Mouse (Mus musculus) spleen, postnatal 14 days (tissue): ENCODE results near the gene Isy1.
A peak's percentile ranks its signal among the peaks of the same experiment; 100 is the strongest.

Experiments
- DNase-seq, 2 experiments: peaks; one replicate each; pipeline ENCODE4 v3.0.0; 2021 to 2022; ENCODE audit warnings: low spot score in 2 of 2

Isy1 gene

GRCm38 (mm10) chr6:87850155-87850899 lies 11.7 kb upstream of the Isy1 start:
- DNase-seq = no peak

GRCm38 (mm10) chr6:87849780-87850154 lies 11.2 kb upstream of the Isy1 start:
- DNase-seq = no peak

- no peak for DNase-seq
Observed at GRCm38 (mm10) chr6:87846813-87847212, 8.2 kb upstream of the Isy1 start.

DNA sequence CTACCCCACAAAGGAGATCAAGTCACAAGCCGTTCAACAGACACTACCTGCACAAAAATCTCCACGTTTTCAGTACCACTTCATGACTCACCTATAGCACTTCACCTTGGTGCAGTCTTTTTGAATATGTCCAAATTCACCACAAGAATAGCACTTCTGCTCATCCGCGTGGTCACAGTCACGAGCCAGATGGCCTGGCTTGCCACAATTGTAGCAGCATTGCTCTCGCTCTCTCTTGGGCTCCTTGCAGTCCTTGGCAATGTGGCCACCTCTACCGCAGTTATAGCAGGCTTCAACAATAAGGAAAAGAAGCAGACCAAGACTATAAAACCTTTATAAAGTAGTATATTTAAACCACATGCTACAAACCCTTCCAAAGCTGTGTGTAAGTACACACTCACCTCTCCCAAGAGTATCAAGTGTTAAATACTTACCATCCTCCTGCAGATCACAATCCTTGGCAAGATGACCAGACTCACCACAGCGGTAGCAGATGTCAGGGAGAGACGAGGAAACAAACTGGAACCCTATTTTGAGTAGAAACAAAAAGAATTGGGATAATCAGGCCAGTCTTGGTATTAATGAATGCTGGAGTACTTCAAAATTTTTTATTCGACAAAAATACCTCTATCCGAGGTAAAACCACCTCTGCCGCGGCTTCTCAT lies 6.6 kb upstream of the Isy1 start:
- no peak for DNase-seq

DNA sequence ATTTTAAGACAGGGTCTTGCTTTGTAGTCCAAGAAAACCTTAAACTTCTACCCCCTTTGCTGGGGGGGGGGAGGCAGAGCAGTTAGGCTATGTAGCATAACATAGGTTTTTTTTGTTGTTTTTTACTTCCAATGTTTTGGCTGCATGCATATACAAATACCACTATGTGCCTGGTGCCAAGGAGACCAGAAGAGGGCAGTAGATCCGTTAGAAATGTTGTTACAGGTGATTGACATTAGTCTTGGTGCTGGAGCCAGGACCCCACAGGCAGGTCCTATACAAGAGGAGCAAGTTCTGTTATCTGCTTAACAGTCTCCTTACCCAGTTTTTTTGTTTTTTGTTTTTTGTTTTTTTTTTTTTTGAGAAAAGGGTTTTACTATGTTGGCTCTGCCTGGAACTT lies 3.7 kb upstream of the Isy1 start:
- DNase-seq = no peak

GRCm38 (mm10) chr6:87841635-87842034 lies 3.0 kb upstream of the Isy1 start:
- DNase-seq = no peak

DNA sequence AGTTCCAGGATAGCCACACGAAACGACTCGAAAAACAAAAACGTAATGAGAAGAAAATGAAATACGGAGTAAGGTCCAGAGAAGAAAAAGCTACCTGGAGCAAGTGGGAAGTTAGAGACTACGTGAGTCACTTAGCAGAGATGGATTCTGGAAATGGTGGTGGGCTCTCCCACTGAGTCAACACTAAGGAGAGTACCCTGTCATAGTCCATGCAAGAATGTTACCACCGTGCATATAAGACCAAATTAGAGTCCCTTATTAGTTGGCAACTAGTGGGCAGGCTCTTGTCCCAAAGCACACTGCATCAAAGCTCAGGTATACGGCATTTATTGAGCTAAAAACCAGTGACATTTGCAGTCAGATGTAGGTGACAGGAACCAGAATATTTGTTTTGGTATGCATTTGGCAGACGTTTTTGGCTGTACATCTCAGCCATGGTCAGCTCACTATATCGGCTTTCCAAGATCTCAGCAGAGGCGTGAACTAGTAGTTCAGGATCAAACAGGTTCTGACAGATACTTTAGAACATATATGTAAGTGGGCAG lies 1.3 kb upstream of the Isy1 start:
- DNase-seq = no peak

- no peak for DNase-seq
Observed at GRCm38 (mm10) chr6:87835695-87836094, 2.9 kb downstream of the Isy1 start, which contains the start of gene Gm45140. Gene Gm45140 (minus strand): TSS chr6:87835795.

DNA sequence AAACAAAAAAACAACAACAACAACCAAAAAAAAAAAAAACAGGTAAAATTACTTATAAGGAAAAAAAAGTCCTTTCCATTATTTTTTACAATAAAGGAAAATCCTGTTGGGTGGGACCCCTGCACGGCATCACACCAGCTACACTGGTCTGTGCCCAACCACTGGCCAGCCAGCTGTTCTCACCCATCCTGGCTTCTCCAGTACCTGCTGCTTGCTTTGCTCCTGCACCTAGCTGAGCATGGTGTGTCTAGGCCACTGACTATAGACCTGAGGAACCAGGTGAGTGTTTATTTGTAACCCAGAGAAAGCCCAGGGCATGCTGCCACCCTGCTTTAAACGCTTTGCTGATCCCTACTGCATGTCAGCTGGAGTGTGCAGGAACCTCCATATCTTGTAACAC lies 18.2 kb downstream of the Isy1 start:
- DNase-seq = no peak

DNA sequence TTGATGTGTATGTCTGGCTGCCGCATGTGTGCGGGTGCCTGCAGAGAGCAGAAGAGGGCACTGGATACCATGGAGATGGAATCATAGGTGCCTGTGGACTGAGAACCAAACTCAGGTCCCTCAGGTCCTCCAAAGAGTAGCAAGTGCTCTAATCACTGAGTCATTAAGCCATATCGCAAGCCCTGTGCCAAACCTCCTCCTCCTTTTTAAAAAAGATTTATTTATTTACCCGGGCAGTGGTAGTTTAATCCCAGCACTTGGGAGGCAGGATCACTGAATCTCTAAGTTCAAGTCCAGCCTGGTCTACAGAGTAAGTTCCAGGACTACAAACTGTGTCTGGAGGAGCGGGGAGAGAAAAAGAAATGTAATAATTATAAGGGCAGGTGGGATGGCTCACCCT lies 24.1 kb downstream of the Isy1 start:
- DNase-seq = no peak

- DNase-seq = no peak
Observed at GRCm38 (mm10) chr6:87812656-87813055, 25.9 kb downstream of the Isy1 start.

- DNase-seq = peak; percentile 92 to 93
Observed at GRCm38 (mm10) chr6:87811675-87812338, 26.8 kb downstream of the Isy1 start, which contains the start of gene Rab43. Gene Rab43 (minus strand): TSS chr6:87812164.

- DNase-seq = peak; percentile 47 to 60
Observed at GRCm38 (mm10) chr6:87810713-87811669, 27.6 kb downstream of the Isy1 start.

- no peak for DNase-seq
Observed at GRCm38 (mm10) chr6:87810311-87810710, 28.3 kb downstream of the Isy1 start.

- no peak for DNase-seq
Observed at GRCm38 (mm10) chr6:87809651-87810161, 28.9 kb downstream of the Isy1 start.

DNA sequence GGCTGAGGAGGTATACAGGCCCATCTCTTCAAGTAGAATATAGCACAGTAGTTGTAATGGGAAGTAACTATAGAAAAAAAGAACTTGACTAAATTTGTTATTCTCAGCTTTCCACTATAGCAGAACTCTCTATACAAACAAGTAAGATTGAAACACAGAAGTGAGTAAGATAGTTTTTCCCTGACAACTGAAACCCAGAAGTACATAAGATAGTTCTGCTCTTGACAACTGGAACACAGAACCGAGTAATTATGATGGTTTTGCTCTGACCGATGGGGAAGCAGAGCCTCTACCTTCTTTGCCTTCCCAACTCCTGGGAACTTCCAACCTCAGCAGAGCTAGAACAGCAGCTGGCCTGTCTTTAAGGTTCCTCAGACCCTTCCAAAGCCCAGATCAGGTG lies 29.5 kb downstream of the Isy1 start:
- no peak for DNase-seq

DNA sequence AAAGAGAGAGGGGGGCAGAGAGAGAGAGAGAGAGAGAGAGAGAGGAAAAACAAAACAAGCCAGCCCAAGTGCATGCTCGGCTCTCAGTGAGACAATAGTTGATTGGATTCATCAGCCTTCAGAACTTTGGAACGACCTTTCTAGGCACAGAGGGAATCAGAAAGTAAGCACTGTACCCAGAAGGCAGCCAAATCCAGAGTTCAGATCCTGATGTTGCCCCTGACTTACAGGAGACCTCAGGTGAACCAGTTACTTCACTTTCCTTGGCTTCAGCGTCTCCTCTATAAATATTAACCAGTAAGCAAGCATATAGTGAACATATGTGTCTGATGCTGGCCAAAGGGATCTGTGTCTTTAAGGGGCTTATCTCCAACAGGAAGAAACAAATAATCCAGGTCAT lies 30.1 kb downstream of the Isy1 start:
- DNase-seq = no peak

DNA sequence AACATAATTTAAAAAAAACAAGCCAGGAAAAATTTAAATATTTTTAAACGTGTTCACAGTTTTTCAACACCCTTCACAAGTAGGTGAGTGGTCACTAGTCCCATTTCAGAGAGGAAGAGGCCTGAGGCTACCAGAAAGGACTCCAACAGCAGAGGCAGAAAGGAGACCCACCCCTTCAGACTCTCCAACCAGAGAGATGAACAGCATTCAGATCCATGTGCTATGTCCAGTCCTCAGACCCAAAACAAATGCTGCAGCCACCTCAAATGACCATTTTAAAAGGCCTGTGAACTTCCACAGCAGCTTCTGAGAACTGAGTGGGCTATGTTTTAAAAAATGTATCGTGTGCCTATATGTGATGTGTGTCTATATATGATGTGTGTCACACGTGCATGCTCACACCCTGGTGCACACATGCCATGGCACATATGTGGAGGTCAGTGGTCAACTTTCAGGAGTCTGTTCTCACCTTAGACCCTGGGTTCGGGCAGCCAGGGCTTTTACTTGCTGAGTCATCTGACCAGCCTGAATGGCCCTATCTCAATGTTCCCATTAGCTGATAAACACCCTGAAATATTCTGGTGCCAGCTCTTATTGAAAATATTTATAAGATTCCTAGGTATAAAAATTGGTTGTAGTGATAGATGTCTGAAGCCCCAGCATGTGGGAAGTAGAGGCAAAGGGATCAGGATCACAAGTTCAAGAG lies 30.7 kb downstream of the Isy1 start:
- DNase-seq = no peak

GRCm38 (mm10) chr6:87806857-87807256 lies 31.7 kb downstream of the Isy1 start:
- DNase-seq = no peak

GRCm38 (mm10) chr6:87806028-87806427 lies 32.6 kb downstream of the Isy1 start:
- no peak for DNase-seq

DNA sequence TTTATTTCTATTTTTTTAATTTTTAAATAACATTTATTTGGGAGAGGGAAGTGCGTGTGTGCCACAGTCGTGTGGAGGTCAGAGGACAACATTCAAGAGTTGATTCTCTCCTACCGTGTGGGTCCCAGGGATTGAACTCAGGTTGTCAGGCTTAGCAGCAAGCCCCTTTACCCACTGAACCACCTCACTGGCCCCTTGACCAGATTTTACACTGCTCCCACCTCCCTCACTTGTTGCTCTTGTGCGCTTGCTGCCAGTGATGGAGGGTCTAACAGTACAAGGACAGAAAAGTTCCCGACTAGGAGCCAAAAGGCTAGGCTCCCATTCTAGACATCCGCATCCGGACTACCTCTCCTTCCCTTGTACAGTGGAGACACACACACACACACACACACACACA lies 33.1 kb downstream of the Isy1 start:
- DNase-seq = no peak
